Mouse (Mus musculus): Measurements from ENCODE around the gene Cyp2s1.

Gene Cyp2s1

GRCm38 (mm10) chr7:25781321-25781936 lies 35.3 kb downstream of the Cyp2s1 start:
- peak; percentile 91 for DNase-seq (ENCODE audit: inconsistent ontology term)

- peak; percentile 67 for DNase-seq (ENCODE audit: inconsistent ontology term)
Observed at GRCm38 (mm10) chr7:25780753-25781152, 36.0 kb downstream of the Cyp2s1 start.

- DNase-seq (ENCODE audit: inconsistent ontology term), result no peak
Observed at GRCm38 (mm10) chr7:25780021-25780420, 36.7 kb downstream of the Cyp2s1 start.

GRCm38 (mm10) chr7:25768229-25768628 lies 48.5 kb downstream of the Cyp2s1 start:
- no peak for DNase-seq (ENCODE audit: inconsistent ontology term)

- DNase-seq (ENCODE audit: inconsistent ontology term), result no peak
Observed at GRCm38 (mm10) chr7:25766108-25766507, 50.6 kb downstream of the Cyp2s1 start.

- DNase-seq (ENCODE audit: inconsistent ontology term), result no peak
Observed at GRCm38 (mm10) chr7:25764221-25764620, 52.5 kb downstream of the Cyp2s1 start.

GRCm38 (mm10) chr7:25763678-25764077 lies 53.0 kb downstream of the Cyp2s1 start:
- no peak for DNase-seq (ENCODE audit: inconsistent ontology term)

GRCm38 (mm10) chr7:25761354-25761753 lies 55.4 kb downstream of the Cyp2s1 start:
- DNase-seq (ENCODE audit: inconsistent ontology term), result peak; percentile 29

- peak; percentile 98 for DNase-seq (ENCODE audit: inconsistent ontology term)
Observed at GRCm38 (mm10) chr7:25756011-25756410, 60.7 kb downstream of the Cyp2s1 start.

GRCm38 (mm10) chr7:25755468-25755833 lies 61.3 kb downstream of the Cyp2s1 start:
- no peak for DNase-seq (ENCODE audit: inconsistent ontology term)

GRCm38 (mm10) chr7:25754738-25755467 lies 61.8 kb downstream of the Cyp2s1 start, which contains the start of gene Hnrnpul1:
Hnrnpul1 (minus strand) TSS chr7:25754757.
- peak; percentile 99 for DNase-seq (ENCODE audit: inconsistent ontology term)

- no peak for DNase-seq (ENCODE audit: inconsistent ontology term)
Observed at GRCm38 (mm10) chr7:25754439-25754737, 62.3 kb downstream of the Cyp2s1 start.

GRCm38 (mm10) chr7:25753643-25754438 lies 62.9 kb downstream of the Cyp2s1 start:
- DNase-seq (ENCODE audit: inconsistent ontology term), result no peak

GRCm38 (mm10) chr7:25753076-25753475 lies 63.6 kb downstream of the Cyp2s1 start:
- no peak for DNase-seq (ENCODE audit: inconsistent ontology term)

Data from Muller cell, postnatal 12 days (primary cell).